Mouse (Mus musculus) megakaryocyte-erythroid progenitor cell, adult 5 weeks (primary cell): ENCODE measurements around the gene Rflna. TPM values are rescaled to one million over a fixed set of nuclear protein-coding genes. Genes with fewer than 3 reads are reported as not detected.

Experiments used
- polyA plus RNA-seq: library from polyadenylated mRNA; stranded (reverse); fragments of >175 nt; gene quantifications from 2 replicates; pipeline ENCODE4 v1.2.3, GENCODE M21; 2012

Rflna gene
- polyA plus RNA-seq: 0.06 and 0.43 TPM in 2 replicates

DNA sequence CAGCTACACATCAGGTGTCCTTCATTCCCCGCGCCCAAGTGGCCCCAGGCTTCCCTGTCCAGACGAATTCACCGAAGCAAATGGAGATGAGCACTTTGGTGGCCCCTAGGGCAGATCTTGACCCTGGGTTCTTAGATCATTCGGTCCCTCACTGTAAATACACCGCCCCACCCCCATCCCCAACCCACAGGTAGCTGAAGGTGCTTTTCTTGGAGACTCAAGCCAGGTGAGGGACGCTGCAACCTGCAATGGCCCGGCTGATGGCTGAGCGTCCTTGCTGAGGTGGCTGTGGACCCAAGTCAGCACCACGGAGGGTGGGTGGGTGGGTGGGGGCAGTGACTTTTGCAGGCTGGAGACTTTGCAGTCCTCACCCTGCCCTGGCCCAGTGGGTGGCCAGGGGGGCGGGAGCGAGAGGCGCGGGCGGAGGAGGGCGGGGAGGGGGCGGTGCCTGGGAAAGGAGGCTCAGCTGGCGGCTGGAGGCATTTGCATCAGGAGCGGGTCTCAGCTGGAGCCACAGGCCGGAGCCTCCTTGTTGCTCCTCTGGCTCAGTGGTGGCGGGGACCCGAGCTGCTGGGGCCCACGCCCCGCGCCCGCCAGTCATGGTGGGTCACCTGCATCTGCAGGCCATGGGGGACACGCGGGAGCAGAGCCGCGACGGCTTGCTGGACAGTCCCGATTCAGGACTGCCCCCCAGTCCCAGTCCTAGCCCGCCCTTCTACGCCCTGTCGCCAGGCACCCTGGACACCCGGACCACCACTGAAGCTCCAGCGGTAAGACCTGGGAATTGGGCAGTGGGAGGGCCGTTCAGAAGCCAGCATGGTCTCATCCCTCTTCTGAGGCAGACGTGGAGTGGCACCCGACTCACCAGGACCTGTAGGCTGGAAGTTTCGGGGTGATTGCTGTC is at the start of gene Rflna:
Rflna (plus strand) TSS at position 253 of the 904 bp plus-strand sequence.

Other genes starting within 250 kb of the Rflna start
- 1.7 and 1.8 TPM in 2 replicates for gene Ccdc92, start 140.8 kb upstream of the Rflna start, polyA plus RNA-seq
- gene Zfp664, start 140.5 kb upstream of the Rflna start, polyA plus RNA-seq: 20.8 and 22.0 TPM in 2 replicates
- 255 and 313 TPM in 2 replicates for gene Ncor2, start 176.0 kb downstream of the Rflna start, polyA plus RNA-seq